Mouse (Mus musculus): ENCODE measurements at regions not wholly inside any gene's neighbourhood (a gene's known extent, or its start where the extent isn't known, plus 50 kb on each side); places are given as distances from the start of the nearest gene placed in this dataset.
A peak's percentile ranks its signal among the peaks of the same experiment; 100 is the strongest.

GRCm38 (mm10) chr10:126483479-126483878, 417.7 kb downstream of the Atp23 start:
- DNase-seq, result no peak

GRCm38 (mm10) chr10:126480382-126480781, 420.8 kb downstream of the Atp23 start:
- no peak for DNase-seq

- no peak for DNase-seq
Observed at GRCm38 (mm10) chr10:126479743-126480142, 421.4 kb downstream of the Atp23 start.

- DNase-seq, result peak in 1 of 2 experiments; percentile 9
Observed at GRCm38 (mm10) chr10:126473050-126473719, 428.0 kb downstream of the Atp23 start.

- no peak for DNase-seq
Observed at GRCm38 (mm10) chr10:126470838-126471491, 430.2 kb downstream of the Atp23 start.

- DNase-seq, result no peak
Observed at GRCm38 (mm10) chr10:126462770-126463169, 438.4 kb downstream of the Atp23 start.

GRCm38 (mm10) chr10:126458523-126458922, 442.6 kb downstream of the Atp23 start:
- no peak for DNase-seq

GRCm38 (mm10) chr10:126452757-126453528, 448.2 kb downstream of the Atp23 start:
- DNase-seq, result no peak

- no peak for DNase-seq
Observed at GRCm38 (mm10) chr10:126452057-126452622, 449.0 kb downstream of the Atp23 start.

- peak; percentile 12 to 37 for DNase-seq
Observed at GRCm38 (mm10) chr10:126431222-126431621, 465.3 kb downstream of the Lrig3 start.

- no peak for DNase-seq
Observed at GRCm38 (mm10) chr10:126430346-126430745, 464.4 kb downstream of the Lrig3 start.

- DNase-seq, result no peak
Observed at GRCm38 (mm10) chr10:126429502-126429901, 463.5 kb downstream of the Lrig3 start.

GRCm38 (mm10) chr10:126422066-126422465, 456.1 kb downstream of the Lrig3 start:
- DNase-seq, result no peak

- DNase-seq, result no peak
Observed at GRCm38 (mm10) chr10:126413786-126414185, 447.8 kb downstream of the Lrig3 start.

GRCm38 (mm10) chr10:126392235-126392634, 426.3 kb downstream of the Lrig3 start:
- DNase-seq, result no peak

GRCm38 (mm10) chr10:126391770-126392169, 425.8 kb downstream of the Lrig3 start:
- DNase-seq, result no peak

GRCm38 (mm10) chr10:126386430-126386829, 420.5 kb downstream of the Lrig3 start:
- DNase-seq, result peak in 1 of 2 experiments; percentile 10

- DNase-seq, result no peak
Observed at GRCm38 (mm10) chr10:126385644-126386043, 419.7 kb downstream of the Lrig3 start.

GRCm38 (mm10) chr10:126380381-126380780, 414.4 kb downstream of the Lrig3 start:
- DNase-seq, result no peak

GRCm38 (mm10) chr10:126379239-126379638, 413.3 kb downstream of the Lrig3 start:
- DNase-seq, result no peak

GRCm38 (mm10) chr10:126373906-126374305, 407.9 kb downstream of the Lrig3 start:
- DNase-seq, result no peak

GRCm38 (mm10) chr10:126371881-126372280, 405.9 kb downstream of the Lrig3 start:
- no peak for DNase-seq

GRCm38 (mm10) chr10:126349076-126349475, 383.1 kb downstream of the Lrig3 start:
- DNase-seq, result no peak
